Mouse (Mus musculus): Measurements from ENCODE around the gene Eef1akmt2. TPM values are rescaled to one million over a fixed set of nuclear protein-coding genes. Genes with fewer than 3 reads are reported as not detected.

Eef1akmt2 gene
- total RNA-seq (2021), result 10 to 100 TPM; 31.0 to 33.4 TPM

DNA sequence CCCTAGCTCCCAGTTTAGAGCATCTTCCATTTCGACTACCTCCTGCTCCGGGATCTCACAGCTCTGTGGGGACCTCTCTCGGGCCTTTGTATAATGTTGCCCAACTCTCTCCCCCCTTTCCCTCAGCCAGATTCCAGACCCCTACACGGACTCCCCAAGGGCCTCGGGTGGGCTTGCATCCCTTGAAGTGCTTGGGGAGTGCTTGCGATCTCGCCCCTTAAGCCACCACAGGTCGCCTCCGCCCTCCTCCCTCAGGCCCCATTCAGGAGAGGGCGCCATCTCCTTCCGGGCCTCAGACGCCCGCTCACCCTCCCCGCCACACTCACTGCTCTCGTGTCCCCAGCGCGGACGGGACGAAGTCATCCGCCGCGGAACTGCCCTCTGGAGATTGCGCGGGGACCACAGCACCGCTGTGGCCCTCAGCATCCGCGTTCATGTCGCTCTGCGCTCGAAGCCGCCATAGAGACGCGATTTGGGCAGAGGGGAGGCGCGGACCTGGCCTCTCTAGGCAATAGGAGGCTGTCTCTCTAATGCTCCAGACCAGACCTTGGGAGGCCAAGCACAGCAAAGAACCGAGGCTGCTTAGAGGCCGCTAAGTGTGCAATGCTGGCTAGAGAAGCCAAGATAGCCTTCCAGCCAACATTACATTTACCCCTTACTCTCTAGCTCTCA is at the start of gene Eef1akmt2:
Gene Eef1akmt2 (minus strand): TSS at position 501 of the 672 bp plus-strand sequence.
- intact Hi-C loops (cut with DNase I), result loop anchor here (1.0 to 10.0 kb wide), 3 partner anchors 40 to 278 kb away; partner anchors contain the start of genes Fam53b and Oat

DNA sequence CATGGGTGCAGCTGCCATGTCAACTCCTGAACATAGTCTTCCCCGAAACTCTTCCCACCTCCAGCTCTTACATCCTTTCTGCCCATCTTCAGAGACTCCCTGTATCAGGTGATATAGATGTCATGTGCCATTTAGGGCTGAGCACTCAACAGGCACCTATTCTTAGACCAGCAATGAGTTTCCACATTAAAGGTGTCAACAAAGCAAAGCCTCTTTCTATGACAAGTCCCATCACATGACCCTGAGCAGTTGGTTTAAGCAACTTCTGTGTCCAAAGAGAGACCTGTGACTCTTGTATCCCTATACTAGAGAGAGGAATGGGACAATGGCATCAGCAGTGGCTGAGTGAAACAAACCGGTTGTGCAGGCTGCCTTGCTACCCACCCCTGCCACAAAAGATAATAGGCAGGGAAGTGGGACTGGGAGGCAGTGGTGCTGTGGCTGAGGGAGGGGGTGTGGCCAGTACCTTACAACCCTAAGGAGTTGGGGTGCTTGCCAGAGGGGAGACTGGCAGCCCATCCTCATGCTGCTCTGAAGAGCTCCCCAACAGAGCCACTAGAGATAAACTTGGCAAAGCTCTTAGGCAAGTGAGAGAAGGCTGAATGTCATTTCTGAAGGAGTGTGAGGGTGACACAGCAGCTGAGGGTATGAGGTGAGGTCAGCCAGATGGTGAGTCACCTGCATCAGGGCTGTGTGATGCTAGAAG is 48.5 kb upstream of the Eef1akmt2 start:
- no peak for DNase-seq (ENCODE audit: low spot score in 2 of 2)
- intact Hi-C loops (cut with DNase I), result no loop called here

More for the DNA sequence above, at the start of gene Eef1akmt2:
- DNase-seq (ENCODE audit: low spot score in 2 of 2), result peak; percentile 82 to 87

DNA sequence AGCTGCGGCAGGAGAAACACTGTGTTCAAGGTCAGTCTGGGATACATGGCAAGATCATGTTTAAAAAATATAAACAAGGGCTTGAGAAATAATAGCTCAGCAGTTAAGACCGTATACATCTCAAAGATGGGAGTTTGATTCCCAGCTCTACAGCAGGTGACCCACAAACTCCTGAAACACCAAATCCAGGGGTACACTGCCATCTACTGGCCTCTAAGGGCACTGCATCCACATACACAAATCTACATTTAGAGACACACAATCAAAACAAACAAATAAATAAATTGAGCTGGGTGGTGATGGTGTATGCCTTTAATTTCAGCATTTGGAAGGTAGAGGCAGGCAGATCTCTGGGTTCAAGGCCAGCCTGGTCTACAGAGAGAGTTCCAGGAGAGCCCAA is 45.8 kb upstream of the Eef1akmt2 start:
- intact Hi-C loops (cut with DNase I), result no loop called here
- no peak for DNase-seq (ENCODE audit: low spot score in 2 of 2)

DNA sequence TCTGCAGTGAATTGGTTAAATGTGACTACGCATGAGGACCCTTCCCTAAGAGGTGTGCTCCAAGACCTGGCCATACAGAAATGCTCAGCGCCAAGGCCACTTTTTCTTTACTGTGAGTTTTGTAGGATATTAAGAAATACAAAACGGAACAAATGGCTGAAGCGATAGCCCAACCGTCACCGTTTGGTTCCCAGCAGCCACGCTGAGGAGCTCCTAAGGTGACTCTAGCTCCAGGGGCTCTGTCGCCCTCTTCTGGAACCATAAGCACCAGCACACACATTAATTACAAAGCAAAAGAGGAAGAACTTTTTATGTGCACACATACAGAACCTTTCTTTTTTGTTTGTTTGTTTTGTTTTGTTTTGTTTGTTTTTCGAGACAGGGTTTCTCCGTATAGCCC is 44.8 kb upstream of the Eef1akmt2 start:
- intact Hi-C loops (cut with DNase I), result no loop called here

DNA sequence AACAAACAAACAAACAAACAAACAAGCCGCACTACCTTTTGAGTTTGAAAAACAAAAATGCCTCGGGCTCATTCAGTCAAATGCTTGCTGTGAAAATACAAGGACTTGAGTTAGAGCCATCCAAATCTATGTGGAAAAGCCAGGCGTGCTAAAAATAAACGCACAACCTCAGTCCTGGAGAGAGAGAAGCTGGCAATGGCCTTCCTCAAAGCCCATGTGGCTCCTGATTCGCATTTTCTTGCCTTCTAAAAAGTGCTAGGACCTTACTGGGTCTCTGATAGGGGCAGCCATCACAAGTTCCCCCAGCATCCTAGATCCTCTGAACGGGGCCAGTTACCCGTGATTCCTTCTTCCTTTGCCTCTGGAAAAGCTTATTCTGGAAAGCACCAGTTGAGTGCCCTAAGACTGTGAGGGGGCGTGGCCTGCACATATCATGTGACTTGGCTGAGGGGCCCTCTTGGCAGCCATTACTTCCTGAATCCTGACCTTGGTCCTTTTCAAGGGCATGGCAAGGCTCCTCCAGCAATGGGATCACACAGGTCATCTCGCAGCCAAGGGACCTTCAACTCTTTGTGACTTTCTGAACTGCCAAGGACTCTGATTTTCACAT is 43.8 kb upstream of the Eef1akmt2 start:
- DNase-seq (ENCODE audit: low spot score in 2 of 2), result no peak
- intact Hi-C loops (cut with DNase I), result no loop called here

More for the DNA sequence above, 44.8 kb upstream of the Eef1akmt2 start:
- DNase-seq (ENCODE audit: low spot score in 2 of 2), result no peak

DNA sequence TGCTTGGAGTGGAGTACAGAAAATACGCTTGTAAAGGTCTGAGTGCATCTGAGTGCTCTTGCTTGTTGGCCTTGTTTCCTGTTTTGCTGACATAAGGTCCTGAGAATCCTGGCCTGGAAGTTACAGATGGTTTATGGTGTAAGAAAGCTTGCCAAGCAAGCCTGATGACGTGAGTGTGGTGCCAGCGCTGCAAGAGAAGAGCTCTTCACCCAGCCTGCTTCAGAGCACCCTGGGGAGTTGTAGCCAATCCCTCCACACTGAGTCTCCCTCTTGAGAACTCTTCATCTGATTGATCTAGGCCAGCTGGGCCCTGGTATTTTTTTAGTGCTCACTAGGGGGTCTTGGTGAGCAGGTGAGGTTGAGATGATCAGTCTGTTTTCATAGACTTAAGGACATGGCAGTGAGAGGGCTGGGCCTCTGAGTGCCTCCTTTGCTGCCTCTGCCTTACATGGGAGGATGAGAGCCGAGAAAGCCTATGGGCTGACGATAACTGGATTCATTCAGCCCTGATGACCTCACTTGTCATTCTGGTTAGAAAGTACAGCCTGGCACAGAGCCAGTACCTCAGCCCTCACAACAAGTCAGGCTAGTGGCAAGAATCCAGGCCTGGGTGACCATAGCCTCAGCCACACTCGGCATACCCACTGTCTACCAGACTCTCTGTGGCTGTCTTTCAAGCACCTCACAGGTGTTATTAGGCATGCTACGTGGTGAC is 42.5 kb upstream of the Eef1akmt2 start:
- DNase-seq (ENCODE audit: low spot score in 2 of 2), result peak in 1 of 2 experiments; percentile 13
- intact Hi-C loops (cut with DNase I), result no loop called here

DNA sequence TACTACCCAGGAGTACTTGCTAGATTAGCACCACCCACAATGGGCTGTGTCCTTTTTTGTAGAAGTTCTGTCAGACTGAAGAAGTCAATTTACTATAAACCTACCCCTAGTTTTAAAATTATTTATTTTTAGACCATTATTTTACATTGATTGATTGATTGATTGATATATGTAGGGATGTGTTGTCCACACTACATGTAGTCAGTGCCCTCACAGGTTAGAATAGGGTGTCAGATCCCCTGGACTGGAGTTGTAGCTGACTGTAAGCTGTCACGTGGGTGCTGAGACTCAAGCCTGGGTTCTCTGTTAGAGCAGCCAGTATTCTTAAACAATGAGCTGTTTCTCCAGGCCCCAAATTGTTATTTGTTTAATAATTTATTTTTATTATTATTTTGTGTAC is 40.9 kb upstream of the Eef1akmt2 start:
- intact Hi-C loops (cut with DNase I), result no loop called here
- DNase-seq (ENCODE audit: low spot score in 2 of 2), result no peak

DNA sequence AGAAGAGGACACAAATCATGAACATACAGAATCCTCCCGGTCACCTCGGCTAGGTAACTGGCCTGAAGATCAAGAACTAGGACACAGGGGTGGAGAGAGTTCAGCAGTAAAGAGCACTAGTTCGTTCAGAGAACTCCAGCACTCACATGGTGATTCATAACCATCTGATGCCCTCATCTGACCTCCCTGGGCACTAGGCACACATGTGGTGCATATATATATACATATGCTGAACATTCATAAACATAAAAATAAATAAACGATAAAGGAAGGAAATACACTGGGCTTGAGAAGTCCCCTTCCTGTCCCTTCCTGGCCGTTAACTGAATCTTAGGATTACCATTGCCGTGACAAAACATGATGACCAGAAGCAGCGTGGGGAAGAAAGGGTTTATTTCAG is 40.3 kb upstream of the Eef1akmt2 start:
- intact Hi-C loops (cut with DNase I), result no loop called here
- DNase-seq (ENCODE audit: low spot score in 2 of 2), result no peak

DNA sequence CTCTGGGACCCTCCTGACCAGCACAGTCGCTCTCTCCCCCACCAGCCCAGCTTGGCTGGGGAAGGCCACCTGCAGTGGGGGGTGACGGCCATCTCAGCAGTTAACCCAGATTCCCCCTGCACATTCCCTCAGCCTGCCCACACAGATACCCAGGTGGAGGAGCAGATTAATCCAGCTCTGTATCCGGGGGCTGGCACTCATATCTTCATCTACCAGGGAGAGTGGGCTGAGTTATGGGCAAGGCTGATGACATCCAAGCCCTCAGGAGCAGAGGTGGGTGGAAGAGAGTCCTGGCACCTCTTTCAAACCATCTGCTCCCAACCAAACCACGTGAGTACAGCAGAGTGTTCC is 39.8 kb upstream of the Eef1akmt2 start:
- intact Hi-C loops (cut with DNase I), result no loop called here
- DNase-seq (ENCODE audit: low spot score in 2 of 2), result peak in 1 of 2 experiments; percentile 9

DNA sequence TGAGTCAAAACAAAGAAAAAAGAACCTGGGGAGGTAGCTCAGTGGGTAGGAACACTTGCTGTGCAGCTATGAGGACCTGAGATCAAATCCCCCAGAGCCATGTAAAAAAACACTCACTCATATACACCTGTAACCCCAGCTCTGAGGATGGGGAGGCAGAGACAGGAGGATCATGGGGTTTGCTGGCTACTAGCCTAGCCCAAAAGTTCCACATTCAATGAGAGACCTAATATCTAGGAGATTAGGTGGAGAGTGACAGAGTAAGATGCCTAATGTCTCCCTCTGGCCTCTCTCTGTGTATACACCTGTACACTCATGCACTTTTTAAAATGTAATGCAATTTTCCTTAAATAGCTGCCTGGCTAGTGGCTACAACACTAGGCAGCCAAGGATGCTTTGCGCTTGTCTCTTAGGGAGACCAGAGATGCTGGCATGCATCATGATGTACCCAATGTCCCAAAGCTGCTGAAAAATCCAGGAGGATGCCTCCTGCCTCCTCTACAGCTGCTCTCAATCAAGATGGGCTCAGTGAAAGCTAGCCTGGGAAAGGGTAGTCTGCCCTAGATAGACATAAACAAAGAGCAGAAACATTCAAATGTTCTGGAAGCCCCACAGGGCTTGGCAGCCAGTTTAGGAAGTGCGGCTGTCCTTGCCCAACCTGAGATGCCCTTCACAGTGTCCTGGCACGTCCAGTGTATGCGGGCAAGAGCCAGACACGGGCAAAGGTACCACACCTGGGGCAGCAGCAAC is 39.3 kb upstream of the Eef1akmt2 start:
- intact Hi-C loops (cut with DNase I), result no loop called here
- DNase-seq (ENCODE audit: low spot score in 2 of 2), result peak in 1 of 2 experiments; percentile 19

DNA sequence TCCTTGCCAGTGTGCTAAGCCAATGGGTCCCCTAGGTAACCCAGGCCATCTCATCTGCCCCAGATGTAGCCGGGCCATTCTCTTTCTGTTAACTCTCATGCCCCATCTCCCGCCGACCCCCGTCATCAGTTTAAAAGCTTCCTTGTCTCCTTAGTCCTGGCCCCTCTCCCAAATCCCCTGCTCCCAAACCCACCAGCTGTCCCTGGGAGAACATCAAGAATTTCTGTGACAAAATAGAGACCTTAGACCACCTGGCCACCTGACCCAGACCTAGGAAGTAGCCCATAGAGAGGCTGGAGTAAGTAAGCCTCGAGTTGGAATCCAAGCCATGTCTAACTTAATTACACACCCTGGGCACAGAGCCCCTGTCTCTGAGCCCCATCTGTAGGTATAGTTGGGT is 37.7 kb upstream of the Eef1akmt2 start:
- DNase-seq (ENCODE audit: low spot score in 2 of 2), result no peak
- intact Hi-C loops (cut with DNase I), result no loop called here

DNA sequence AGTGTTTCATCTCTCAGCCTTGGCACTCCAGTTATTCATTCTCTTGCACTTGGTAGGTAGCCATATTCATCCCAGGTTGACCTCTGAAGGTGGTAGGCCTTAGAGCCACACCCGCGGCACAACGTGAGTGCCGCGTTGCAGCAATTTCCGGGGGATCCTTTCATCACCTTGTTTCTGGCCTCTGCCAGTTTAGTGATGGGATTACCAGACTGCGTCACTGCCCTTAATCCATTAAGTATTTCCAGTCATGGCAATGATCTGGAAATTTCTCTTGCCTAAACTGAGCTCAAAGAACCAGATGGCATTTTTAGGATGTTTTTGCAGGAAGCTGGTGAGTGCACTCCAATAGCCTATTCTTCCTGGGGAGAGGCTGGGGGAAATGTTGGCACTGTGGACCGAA is 37.2 kb upstream of the Eef1akmt2 start:
- DNase-seq (ENCODE audit: low spot score in 2 of 2), result no peak
- intact Hi-C loops (cut with DNase I), result no loop called here

DNA sequence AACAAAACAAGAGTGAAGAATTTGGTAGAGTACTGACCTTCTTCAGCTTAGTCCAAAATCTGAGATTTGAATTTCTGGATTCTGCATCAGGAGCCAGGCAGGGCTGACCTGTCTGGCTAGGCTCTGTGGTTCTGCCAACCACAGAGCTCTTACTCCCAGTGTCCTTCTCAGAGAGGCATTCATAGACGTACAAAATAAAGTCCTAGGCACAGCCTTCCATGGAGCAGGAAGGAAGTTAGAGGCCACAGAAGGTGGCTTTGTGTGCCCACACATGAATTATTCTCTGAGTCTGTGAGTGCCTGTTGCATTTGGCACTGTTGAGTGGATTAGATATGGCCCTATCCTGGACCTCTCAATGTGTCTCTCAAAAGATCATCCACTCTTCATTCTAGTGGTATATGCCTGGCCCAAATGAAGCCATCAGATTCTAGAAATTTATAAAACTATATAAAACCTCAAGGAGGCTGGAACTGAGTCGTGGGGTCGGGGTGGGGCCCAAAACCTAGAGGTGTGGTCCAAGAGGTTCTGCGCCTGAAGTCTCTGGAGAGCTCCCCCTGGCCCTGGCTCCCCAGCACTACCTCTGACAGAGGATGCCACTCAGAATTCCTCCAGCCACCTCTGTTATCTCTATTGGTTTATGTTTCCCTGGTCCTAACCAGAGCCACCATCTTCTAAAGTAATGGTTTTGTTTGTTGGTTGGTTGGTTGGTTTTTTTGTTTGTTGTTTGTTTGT is 36.2 kb upstream of the Eef1akmt2 start:
- intact Hi-C loops (cut with DNase I), result no loop called here
- DNase-seq (ENCODE audit: low spot score in 2 of 2), result no peak

DNA sequence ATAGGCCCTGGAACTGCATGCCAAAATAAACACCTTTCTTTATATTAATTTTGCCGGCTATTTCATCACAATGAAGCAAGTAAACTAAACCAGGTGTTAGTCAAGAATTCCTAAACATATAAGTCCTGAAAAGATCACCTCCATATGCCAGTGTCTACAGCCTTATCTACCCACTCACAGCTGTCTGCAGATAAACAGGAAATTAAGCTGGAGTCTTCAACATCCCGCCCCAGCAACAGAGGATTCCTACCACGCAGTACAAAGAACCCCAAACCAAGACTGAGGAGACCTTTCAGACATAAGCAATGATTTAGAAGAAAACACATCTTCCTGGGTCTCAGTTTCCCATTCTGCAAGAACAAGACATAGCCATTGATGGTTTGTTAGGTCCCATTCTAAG is 35.6 kb upstream of the Eef1akmt2 start:
- intact Hi-C loops (cut with DNase I), result no loop called here
- DNase-seq (ENCODE audit: low spot score in 2 of 2), result no peak

DNA sequence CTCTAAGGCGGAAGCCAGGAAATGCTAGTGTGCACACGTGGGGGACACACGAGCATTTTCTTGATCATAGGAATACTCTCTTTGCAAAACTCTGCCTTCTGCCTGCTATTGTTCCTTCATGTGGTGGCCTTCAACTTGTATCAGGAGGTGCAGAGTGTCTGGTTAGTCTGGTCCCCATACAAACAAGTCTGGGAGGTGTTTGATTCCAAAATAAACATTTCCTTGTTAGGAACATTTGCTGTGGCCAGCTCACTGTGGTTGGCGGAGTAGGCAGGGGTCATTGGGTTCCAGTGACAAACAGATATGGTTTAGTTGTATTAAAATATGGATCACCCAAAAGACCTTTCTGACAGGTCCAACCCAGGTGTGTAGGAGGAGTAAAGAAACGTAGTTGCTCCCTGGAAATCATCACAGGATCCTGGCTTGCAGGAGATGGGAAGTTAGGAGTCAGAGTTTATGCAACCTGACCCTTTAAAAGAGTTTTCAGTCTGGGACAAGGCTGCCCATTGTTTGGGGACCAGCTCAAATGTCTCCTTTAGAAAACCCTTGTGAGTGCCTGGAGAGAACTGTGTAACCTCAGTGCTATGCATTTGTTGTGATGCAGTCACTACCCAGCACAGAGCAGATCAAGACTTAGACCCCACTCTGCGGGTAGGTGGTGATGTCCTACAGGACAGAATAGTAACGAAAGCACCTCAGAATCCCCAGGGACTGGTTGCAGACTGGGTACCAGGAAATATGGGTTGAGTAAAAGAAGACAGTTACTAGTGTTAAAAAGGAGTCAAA is 34.7 kb upstream of the Eef1akmt2 start:
- no peak for DNase-seq (ENCODE audit: low spot score in 2 of 2)
- intact Hi-C loops (cut with DNase I), result no loop called here

DNA sequence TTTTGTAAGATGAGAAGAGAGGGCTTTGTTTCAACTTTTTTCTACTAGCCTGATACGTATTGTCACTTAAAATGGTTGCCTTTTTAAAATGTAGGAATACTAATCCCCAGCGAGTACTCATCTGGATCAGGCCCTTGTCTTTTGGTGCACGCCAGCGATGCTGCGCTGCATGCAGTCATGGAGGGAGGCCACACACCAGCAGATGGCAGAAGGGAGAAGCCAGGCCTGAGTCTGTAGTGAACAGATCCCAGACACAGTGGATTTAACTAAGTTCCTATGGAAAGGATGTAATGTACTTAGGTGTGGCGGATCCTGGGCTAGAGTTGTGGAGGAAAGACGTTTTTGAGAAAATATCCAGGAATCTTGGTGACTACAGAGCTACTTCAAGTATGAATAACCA is 31.6 kb upstream of the Eef1akmt2 start:
- DNase-seq (ENCODE audit: low spot score in 2 of 2), result peak in 1 of 2 experiments; percentile 42
- intact Hi-C loops (cut with DNase I), result loop anchor here (5.0 kb wide), 1 partner anchor 118 kb away; no protein-coding TSS in a partner anchor

DNA sequence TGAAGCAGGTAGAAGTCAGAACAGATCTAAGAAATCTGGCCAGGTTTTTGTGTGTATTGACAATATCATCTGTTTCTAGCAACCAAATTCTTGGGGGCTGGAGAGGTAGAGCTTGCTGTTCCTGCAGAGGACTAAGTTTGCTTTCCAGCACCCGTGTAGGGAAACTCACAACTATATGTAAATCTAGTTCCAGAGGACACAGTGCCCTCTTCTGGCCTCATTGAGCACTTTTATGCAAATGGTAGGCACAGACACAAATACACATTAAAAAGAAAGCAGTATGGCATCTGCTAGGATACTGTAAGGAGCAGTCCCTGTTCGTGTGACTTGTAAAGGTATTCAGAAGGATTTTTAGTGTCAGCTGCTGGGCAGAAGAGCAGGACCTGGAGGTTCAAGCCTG is 29.9 kb upstream of the Eef1akmt2 start:
- intact Hi-C loops (cut with DNase I), result loop anchor here (5.0 kb wide), 1 partner anchor 120 kb away; no protein-coding TSS in a partner anchor
- peak in 1 of 2 experiments; percentile 16 for DNase-seq (ENCODE audit: low spot score in 2 of 2)

DNA sequence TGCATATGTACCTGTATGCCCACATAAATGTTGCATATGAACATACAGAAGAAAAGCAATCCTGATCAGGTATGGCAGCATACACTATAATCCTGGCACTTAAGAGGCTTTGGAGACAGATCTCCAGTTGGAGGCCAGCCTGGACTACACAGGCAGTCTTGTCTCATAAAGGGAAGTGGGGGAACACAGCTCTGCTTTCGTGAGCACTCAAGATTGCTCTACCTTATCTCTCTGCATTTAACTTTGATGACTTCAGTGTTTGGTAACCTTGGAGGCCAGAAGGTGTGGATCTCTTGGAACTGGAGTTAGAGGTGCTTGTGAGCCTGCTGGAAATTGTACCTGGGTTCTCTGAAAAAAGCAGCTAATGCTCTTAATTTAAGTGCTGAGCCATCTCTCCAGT is 27.8 kb upstream of the Eef1akmt2 start:
- intact Hi-C loops (cut with DNase I), result loop anchor here (5.0 kb wide), 1 partner anchor 122 kb away; no protein-coding TSS in a partner anchor
- no peak for DNase-seq (ENCODE audit: low spot score in 2 of 2)
